Mouse (Mus musculus): ENCODE data around the gene Ccdc86. TPM values are rescaled to one million over a fixed set of nuclear protein-coding genes. Genes with fewer than 3 reads are reported as not detected.
A peak's percentile ranks its signal among the peaks of the same experiment; 100 is the strongest.

Gene Ccdc86
- polyA plus RNA-seq, 1 experiment from 2014 or later: 47.2 TPM

DNA sequence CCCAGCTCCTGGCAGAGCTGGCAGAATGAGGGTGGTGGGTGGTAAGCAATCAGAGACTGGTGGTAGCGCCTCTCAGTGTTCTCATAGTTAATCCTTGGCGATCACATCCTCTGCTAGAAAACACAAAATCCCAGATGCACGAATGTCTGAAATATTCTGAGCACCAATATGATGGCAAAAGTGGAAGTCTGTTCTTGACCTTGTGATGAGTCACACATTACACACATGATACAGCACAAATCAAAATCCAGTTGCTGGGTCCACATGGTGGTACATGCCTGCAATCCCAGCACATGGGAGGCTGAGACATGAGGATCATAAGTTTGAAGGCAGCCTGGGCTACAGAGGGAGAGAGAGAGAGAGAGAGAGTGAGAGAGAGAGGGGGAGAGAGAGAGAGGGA, 28.0 kb downstream of the Ccdc86 start:
- Histone ChIP-seq H3K4me1 (peaks cover 10% of the 10 kb centered on the region), H3K4me3 (no peak overlapping the region), H3K36me3 (replicated peaks) (no peaks in the 10 kb centered on the region), H3K27me3 (replicated peaks; ENCODE audit: low read depth, poor library complexity, severe bottlenecking) (no peaks in the 10 kb centered on the region), H3K9me3 (no peaks in the 10 kb centered on the region), H3K27ac (replicated peaks) (no peak overlapping the region)
- DNase-seq (ENCODE audit: low spot score): no peak
- WGBS: 82% methylated on average over 3 of the region's 3 CpGs

DNA sequence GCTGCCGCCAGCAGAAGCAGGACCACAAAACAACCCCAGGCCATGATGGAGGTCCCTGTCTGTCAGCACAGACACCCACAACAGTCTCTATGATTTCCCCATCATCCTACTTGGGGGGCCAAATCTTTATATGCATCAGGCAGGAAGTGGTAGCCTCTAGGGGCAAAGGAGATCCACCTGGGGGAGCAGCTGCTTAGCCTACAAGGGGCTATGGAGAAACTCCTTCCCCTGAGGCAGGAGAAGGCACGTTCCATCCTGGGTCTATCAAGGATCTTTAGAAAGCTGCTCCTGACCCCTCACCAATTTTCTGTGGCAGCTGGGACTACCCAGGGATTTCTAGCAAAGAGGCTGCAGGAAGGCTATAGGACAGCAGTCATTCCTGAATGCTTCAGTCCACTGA, 28.5 kb downstream of the Ccdc86 start, which contains the start of gene Zp1:
Gene Zp1 (minus strand): TSS at position 101 of the 400 bp plus-strand sequence.
- Histone ChIP-seq H3K4me3 (no peak within 1 kb of the TSS), H3K27ac (replicated peaks) (no peak within 1 kb of the TSS), H3K36me3 (replicated peaks) (no peaks in the 10 kb centered on the region), H3K4me1 (peaks cover 6% of the 10 kb centered on the region), H3K9me3 (no peaks in the 10 kb centered on the region), H3K27me3 (replicated peaks; ENCODE audit: low read depth, poor library complexity, severe bottlenecking) (no peaks in the 10 kb centered on the region)
- no peak for DNase-seq (ENCODE audit: low spot score)
- WGBS: 51% methylated on average over 2 of the region's 2 CpGs

DNA sequence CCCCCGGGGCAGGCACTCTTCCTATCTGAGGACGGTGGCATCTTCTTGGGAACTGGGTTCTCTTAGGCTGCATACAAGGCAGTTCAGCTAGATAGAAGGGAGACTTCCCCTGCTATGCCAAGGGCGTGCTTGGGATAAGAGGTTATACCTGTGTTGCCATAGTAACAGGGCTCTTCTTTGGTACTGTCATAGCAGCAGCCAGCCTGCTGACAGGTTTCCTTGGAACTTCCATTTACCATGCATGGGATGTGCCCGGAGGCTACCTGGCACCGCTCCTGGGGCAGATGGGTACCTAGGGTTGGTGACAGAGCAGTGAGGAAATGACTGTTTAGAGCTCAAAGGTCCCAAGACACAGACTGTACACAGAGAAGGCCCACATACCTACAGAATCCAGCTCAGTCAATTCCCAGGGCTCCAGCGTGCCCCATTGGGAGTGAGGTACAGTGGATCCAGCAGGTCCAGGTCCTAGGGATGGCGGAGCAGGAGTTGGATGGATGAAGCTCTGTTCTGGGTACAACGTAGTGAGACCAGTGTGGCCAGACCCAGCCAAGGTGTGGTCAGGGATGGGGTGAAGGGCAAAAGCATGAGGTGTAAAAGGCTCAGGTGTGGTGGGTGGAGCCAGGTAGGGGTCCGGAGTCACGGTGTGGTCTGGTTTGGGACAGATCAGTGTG, 30.6 kb downstream of the Ccdc86 start:
- DNase-seq (ENCODE audit: low spot score): no peak
- H3K27me3 ChIP-seq (replicated peaks; ENCODE audit: low read depth, poor library complexity, severe bottlenecking): no peaks in the 10 kb centered on the region
- no peaks in the 10 kb centered on the region for H3K4me1 ChIP-seq
- 87% methylated on average over 10 of the region's 10 CpGs for WGBS
- H3K4me3 ChIP-seq: no peak overlapping the region
- H3K27ac ChIP-seq (replicated peaks): no peak overlapping the region
- H3K36me3 ChIP-seq (replicated peaks): no peaks in the 10 kb centered on the region
- no peaks in the 10 kb centered on the region for H3K9me3 ChIP-seq

DNA sequence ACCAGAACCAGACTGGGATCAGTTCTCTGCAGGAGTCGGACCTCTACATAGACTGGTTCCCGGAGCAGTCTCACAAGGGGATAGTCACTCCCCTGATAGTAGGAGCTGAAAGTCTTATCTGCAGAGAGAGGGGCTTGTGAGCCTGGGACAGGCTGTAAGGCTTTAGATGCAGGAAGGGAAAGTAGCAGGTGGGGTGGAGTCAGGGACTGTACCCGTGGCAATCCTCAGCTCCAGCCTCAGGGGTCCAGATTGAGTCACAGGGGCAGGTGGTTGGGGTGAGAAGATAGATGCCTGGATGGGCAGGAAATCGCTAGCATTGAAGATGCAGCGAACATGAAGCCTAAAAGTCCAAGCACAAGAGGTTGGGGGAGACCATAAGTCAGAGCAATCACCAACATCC, 32.6 kb downstream of the Ccdc86 start:
- Histone ChIP-seq H3K27ac (replicated peaks) (no peak overlapping the region), H3K4me3 (no peak overlapping the region), H3K27me3 (replicated peaks; ENCODE audit: low read depth, poor library complexity, severe bottlenecking) (no peaks in the 10 kb centered on the region), H3K4me1 (no peaks in the 10 kb centered on the region), H3K9me3 (no peaks in the 10 kb centered on the region), H3K36me3 (replicated peaks) (no peaks in the 10 kb centered on the region)
- WGBS: 68% methylated on average over 5 of the region's 5 CpGs
- no peak for DNase-seq (ENCODE audit: low spot score)

DNA sequence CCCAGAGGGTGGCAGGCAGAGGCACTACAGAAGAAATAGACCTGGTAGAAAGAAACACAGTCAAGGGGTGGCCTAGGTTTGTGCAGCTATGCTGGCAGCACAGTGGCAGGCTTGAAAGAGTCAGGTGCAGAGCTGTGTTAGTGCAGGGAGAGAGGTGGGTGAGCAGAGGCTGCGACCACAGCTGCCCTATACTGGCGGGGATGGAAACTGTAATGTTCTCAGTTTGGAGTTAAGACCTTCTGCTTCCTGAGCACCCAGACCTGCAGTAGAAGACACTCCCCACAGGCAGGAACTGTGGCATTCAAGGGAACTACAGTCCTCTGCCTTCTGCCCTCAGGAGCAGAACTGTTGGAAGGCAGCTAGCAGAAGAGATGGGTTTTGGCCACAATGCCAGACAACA, 34.2 kb downstream of the Ccdc86 start:
- H3K4me3 ChIP-seq: no peak overlapping the region
- H3K36me3 ChIP-seq (replicated peaks): no peaks in the 10 kb centered on the region
- no peaks in the 10 kb centered on the region for H3K4me1 ChIP-seq
- H3K27me3 ChIP-seq (replicated peaks; ENCODE audit: low read depth, poor library complexity, severe bottlenecking): no peaks in the 10 kb centered on the region
- H3K27ac ChIP-seq (replicated peaks): no peak overlapping the region
- WGBS: 79% methylated on average over 2 of the region's 2 CpGs
- no peaks in the 10 kb centered on the region for H3K9me3 ChIP-seq
- no peak for DNase-seq (ENCODE audit: low spot score)

DNA sequence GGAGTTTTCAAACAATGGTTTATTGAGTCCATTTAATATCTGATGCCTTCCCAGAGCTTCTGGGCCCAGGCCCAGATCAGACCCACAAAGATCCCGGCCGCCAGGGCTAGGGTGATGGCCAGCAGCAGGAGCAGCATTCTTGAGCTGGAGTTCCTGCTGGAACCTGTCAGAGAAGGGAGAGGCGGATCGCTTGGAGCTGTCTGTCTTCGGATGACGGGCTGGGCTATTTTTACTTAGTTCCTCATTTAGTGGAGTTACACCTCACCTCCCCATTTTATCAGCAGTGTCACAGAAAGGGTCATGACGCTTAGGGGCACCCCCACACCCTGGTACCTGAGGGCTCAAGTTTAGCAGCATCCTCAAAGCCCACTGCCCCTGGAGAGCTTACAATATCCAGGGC, 34.8 kb downstream of the Ccdc86 start:
- no peaks in the 10 kb centered on the region for H3K9me3 ChIP-seq
- 75% methylated on average over 7 of the region's 7 CpGs for WGBS

DNA sequence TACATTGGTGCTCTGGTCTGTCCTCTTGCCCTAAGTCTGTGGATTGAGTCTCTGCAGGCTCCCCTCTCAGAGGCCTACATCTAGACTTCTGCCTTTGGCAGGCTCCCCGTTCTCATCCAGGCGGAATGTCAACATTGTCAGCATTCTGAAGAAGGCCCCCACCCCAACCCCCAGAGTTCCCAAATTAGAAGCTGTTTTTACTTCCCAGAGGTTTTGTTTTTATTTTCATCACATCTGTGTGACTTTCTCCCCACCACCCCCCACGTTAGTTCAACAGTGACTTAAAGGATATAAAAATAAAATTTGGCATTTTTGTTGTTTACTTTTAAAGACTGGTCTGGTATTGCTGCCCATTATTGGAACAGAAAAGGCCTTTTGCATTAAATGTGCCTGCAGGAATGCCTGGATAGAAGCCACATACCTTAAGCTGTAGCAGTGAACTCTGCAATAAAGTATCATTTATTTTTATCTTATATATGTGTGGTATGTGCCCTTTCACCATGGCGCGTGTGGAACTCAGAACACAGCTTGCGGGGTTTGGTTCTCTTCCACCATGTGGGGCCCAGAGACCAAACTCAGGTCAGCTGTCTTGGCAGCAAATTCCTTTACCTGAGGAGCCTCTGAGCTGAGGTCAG, 39.9 kb downstream of the Ccdc86 start:
- no peaks in the 10 kb centered on the region for H3K27me3 ChIP-seq (replicated peaks; ENCODE audit: low read depth, poor library complexity, severe bottlenecking)
- peaks cover 52% of the 10 kb centered on the region for H3K36me3 ChIP-seq (replicated peaks)
- no peaks in the 10 kb centered on the region for H3K9me3 ChIP-seq
- H3K4me3 ChIP-seq: no peak overlapping the region
- WGBS: 86% methylated on average over 6 of the region's 6 CpGs
- no peaks in the 10 kb centered on the region; the same call in 1 of the 2 replicates for H3K4me1 ChIP-seq
- no peak overlapping the region for H3K27ac ChIP-seq (replicated peaks)
- DNase-seq (ENCODE audit: low spot score): no peak

More for the DNA sequence above, 34.8 kb downstream of the Ccdc86 start:
- H3K27me3 ChIP-seq (replicated peaks; ENCODE audit: low read depth, poor library complexity, severe bottlenecking): no peaks in the 10 kb centered on the region
- no peak overlapping the region for H3K4me3 ChIP-seq
- no peak for DNase-seq (ENCODE audit: low spot score)
- H3K27ac ChIP-seq (replicated peaks): no peak overlapping the region
- H3K36me3 ChIP-seq (replicated peaks): 0 out of 2 replicates have a peak, but pooled peaks cover 2% of the 10 kb centered on the region
- H3K4me1 ChIP-seq: no peaks in the 10 kb centered on the region

DNA sequence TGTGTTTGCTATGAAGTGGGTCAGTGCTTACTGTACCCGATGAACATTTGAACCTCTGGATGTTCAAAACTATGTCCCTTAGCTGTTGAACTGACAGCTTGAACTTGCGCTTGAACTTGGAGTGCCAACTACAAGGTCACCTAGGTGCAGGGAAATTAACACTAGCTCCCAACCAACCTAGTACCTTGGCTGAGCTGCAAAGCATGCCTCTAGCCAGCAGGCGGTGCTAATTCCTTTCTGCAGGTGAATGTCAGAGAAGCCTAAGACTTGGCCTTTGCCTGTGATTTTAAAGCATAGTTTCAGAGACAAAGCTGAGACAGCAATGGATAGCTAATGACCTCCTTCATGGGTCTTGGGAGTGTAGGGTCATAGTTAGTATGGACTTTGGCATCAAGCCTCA, 41.2 kb downstream of the Ccdc86 start:
- H3K36me3 ChIP-seq (replicated peaks): peaks cover 65% of the 10 kb centered on the region
- peak; percentile 44 for DNase-seq (ENCODE audit: low spot score)
- 60% methylated on average over 3 of the region's 3 CpGs for WGBS

DNA sequence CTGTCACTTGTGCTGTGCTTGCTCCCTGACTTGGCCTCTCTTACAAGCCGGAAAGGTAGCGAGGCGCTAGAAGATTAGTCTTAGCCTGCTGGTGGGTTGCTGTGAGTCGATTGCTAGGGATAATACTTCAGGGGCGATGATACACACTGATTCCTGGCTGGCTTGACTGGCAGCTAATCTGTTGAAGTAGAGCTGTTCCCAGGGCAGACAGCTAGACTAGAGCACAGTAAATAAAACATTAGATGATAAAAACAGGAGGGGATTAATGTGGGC, 43.4 kb downstream of the Ccdc86 start:
- 92% methylated on average over 5 of the region's 5 CpGs for WGBS
- Histone ChIP-seq H3K36me3 (replicated peaks) (peaks cover 87% of the 10 kb centered on the region), H3K27me3 (replicated peaks; ENCODE audit: low read depth, poor library complexity, severe bottlenecking) (no peaks in the 10 kb centered on the region)

More for the DNA sequence above, 41.2 kb downstream of the Ccdc86 start:
- H3K9me3 ChIP-seq: no peaks in the 10 kb centered on the region
- H3K4me1 ChIP-seq: no peaks in the 10 kb centered on the region; the same call in 1 of the 2 replicates
- H3K4me3 ChIP-seq: no peak overlapping the region
- H3K27me3 ChIP-seq (replicated peaks; ENCODE audit: low read depth, poor library complexity, severe bottlenecking): no peaks in the 10 kb centered on the region
- no peak overlapping the region for H3K27ac ChIP-seq (replicated peaks)

DNA sequence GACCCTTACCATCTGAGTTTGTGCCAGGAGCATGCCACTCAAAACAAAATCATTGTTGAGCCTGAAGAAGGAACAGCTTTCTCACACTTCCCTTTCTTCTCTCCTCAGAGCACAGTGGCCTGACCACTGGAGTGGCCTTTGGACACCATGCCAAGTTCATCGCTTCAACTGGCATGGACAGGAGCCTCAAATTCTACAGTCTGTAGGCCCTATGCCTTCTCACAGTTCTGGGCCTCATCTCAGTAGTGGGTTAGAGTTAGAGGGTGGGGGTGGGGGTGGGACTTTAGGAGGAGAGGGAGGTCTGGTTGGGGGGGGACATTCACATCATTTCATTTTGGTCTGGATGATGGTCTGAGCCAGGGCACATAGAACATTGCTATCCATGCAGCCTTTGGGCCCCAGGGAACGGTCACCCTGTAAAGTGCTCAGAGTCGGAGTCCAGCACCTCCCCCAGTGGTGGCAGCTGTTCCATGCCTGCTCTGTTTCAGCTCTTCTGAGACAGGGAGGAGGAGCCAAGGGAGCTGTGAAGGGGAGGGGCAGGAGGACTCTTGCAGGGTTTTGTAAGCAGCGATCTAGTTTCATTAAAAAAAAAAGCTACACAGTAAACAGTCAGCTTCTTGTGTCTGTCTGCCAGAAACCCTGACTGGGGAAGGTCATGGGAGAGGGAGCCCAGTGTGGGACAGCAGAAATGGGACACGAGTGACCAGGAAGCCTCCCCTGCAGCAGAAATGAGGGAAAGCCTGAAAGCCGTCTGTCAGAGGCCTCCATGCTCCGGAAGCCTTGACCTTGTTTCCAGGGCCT, 43.9 kb downstream of the Ccdc86 start:
- DNase-seq (ENCODE audit: low spot score): peak; percentile 29
- no peak overlapping the region for H3K27ac ChIP-seq (replicated peaks)

More for the DNA sequence above, 43.4 kb downstream of the Ccdc86 start:
- H3K4me1 ChIP-seq: no peaks in the 10 kb centered on the region; the same call in 1 of the 2 replicates
- no peaks in the 10 kb centered on the region for H3K9me3 ChIP-seq
- no peak for DNase-seq (ENCODE audit: low spot score)
- no peak overlapping the region for H3K4me3 ChIP-seq
- no peak overlapping the region for H3K27ac ChIP-seq (replicated peaks)

DNA sequence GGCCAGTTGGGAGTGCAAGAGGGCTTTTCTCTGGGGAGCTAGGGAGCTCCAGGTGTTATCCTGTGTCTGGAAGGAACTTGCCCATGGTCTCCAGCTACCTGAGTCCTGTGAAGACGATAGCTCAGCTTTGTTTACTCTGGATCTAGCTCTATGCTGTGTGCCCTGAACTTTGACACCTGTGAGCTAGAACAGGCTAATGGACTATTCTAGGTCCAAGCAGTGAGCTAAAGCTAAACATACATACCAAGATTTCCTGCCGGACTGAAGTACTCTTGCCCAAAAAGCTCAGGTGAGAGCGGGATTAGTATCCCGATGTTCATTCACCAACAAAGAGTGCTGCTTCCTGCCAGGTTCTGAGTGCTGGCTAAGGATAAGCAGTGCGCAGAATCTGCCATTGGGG, 44.6 kb downstream of the Ccdc86 start:
- no peaks in the 10 kb centered on the region; the same call in 1 of the 2 replicates for H3K4me1 ChIP-seq
- no peak overlapping the region for H3K4me3 ChIP-seq
- WGBS: 93% methylated on average over 5 of the region's 5 CpGs
- peaks cover 98% of the 10 kb centered on the region for H3K36me3 ChIP-seq (replicated peaks)
- no peak overlapping the region for H3K27ac ChIP-seq (replicated peaks)
- no peaks in the 10 kb centered on the region for H3K27me3 ChIP-seq (replicated peaks; ENCODE audit: low read depth, poor library complexity, severe bottlenecking)
- DNase-seq (ENCODE audit: low spot score): no peak
- H3K9me3 ChIP-seq: no peaks in the 10 kb centered on the region

More for the DNA sequence above, 43.9 kb downstream of the Ccdc86 start:
- peaks cover 93% of the 10 kb centered on the region for H3K36me3 ChIP-seq (replicated peaks)
- WGBS: 73% methylated on average over 7 of the region's 7 CpGs
- H3K4me1 ChIP-seq: no peaks in the 10 kb centered on the region; the same call in 1 of the 2 replicates
- no peaks in the 10 kb centered on the region for H3K9me3 ChIP-seq
- no peaks in the 10 kb centered on the region for H3K27me3 ChIP-seq (replicated peaks; ENCODE audit: low read depth, poor library complexity, severe bottlenecking)
- H3K4me3 ChIP-seq: no peak overlapping the region

DNA sequence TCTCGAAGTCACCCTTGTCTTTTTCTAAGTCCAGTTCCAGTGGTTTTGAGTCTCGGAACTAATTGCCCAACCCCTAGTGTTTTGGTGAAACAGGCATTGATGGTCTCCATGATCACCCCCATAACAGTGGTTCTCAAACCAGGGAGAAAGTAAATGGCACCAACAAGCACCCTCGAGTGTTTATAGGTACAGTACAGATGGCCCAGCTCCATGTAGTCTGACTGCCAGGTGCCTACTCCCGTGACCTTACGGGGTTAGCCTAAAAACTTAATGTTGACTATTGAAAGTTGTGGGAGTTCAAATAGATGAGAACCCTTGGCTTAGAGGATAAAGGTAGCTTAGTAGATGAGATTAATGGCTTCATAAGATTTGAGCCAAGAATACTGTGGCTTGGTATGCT, 48.0 kb downstream of the Ccdc86 start:
- H3K9me3 ChIP-seq: no peaks in the 10 kb centered on the region
- H3K4me1 ChIP-seq: peaks cover 15% of the 10 kb centered on the region
- WGBS: 94% methylated on average over 5 of the region's 5 CpGs
- no peak for DNase-seq (ENCODE audit: low spot score)
- H3K36me3 ChIP-seq (replicated peaks): peaks cover 91% of the 10 kb centered on the region
- no peak overlapping the region for H3K27ac ChIP-seq (replicated peaks)
- H3K27me3 ChIP-seq (replicated peaks; ENCODE audit: low read depth, poor library complexity, severe bottlenecking): no peaks in the 10 kb centered on the region
- no peak overlapping the region for H3K4me3 ChIP-seq

Data from embryonic facial prominence, embryonic 10.5 days (tissue).